Mouse (Mus musculus): ENCODE data around the gene Zfp346. TPM values are rescaled to one million over a fixed set of nuclear protein-coding genes. Genes with fewer than 3 reads are reported as not detected.

Zfp346 gene
- polyA plus RNA-seq, 1 experiment from 2014 or later, result 29.5 TPM

DNA sequence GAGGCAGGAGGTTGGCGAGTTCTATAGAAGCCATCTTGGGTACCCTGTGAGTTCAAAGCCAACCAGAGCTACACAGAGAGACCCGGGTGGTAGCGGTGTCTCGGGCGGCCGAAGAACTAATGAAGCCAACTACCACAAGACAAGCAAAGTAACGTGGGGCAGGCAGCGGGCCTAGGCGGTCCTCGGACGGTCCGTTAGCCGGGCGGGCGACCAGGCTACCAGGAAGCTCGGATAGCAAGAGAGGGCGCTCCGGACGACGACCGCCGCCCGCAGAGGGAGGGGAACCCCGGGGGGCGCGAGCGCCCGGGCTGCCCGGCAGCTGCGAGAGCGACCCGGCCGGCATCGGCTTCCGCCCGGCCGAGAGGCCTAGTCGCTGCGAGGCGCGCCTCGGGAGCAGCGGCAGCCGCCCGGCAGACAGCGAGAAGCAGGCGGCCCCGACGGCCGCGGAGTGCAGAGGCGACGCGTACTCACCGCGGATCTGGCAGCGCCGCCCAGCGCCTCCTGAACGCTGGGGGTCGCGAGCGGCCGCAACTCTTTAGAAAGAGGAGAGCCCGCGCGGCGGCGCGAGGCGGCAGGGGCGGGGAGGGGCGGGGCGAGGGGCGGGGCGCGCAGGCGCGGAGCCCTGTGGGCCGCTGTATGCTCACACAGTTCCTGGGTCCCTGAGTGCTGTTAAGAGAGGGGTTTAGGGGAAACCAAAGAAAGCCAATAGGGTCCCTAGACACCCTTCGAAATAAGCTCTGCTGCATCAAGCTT is 5.2 kb upstream of the Zfp346 start, which contains the start of gene Uimc1:
Uimc1 (minus strand) TSS at position 575 of the 753 bp plus-strand sequence.
- peak within 1 kb of the TSS; percentile 85 for H3K27ac ChIP-seq (ENCODE audit: low read length)
- peaks cover 6% of the 10 kb centered on the region for H3K4me1 ChIP-seq (ENCODE audit: control insufficient read depth, insufficient read depth, low read length)
- under 1% methylated on average over 59 of the region's 81 CpGs for WGBS
- no peaks in the 10 kb centered on the region for H3K27me3 ChIP-seq (ENCODE audit: control insufficient read depth, insufficient read depth, low read depth, low read length)
- H3K4me3 ChIP-seq (ENCODE audit: low read depth, low read length), result peak within 1 kb of the TSS; percentile 74
- H3K36me3 ChIP-seq (ENCODE audit: control insufficient read depth, insufficient read depth, low read length), result no peaks in the 10 kb centered on the region
- peak within 1 kb of the TSS; percentile 88 for H3K9ac ChIP-seq (ENCODE audit: low read depth, low read length)
- H3K4me2 ChIP-seq (ENCODE audit: low read length), result peak within 1 kb of the TSS; percentile 60
- H3K9me3 ChIP-seq (replicated peaks; ENCODE audit: control insufficient read depth, low read length, poor library complexity, severe bottlenecking), result no peaks in the 10 kb centered on the region
- ATAC-seq, result peak; percentile 93

DNA sequence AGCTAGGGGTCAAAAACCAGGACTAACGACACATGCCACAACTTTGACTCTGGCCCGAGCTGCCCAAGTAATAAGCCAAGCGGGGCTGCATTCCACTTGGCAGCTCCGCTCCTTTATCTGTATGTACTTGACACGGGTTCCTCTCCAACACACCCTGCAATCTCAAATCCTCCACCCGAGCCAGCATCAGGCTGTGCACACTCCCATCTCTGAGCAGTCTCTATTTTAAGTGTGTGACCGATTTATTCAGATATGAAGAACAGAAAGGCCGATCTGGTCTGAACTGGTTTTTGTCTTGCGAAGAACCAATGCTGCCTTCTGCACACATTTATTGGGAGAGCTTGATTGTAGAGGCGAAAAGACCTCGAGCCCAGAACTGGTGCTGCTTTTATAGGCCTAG is 3.5 kb upstream of the Zfp346 start:
- no peak overlapping the region for H3K27ac ChIP-seq (ENCODE audit: low read length)

DNA sequence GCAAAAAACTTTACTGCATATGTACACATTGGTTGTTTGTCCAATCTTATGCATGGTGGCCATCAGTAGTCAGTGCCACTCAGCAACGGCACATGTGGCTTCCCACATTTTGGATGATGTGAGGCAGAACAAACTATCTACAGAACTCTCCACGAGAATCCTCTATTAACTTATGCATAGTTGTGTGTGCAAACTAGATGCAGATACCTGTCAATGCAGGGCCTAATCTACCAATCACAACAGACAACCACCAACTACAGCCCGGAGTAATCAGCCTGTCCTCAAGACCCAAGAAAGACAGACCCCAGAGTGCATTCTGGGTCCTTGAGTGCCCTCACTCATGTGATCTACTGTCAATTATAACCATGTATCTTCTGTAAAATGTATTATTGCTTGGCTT is 2.7 kb upstream of the Zfp346 start:
- H3K4me3 ChIP-seq (ENCODE audit: low read depth, low read length), result no peak overlapping the region
- no peaks in the 10 kb centered on the region for H3K9me3 ChIP-seq (replicated peaks; ENCODE audit: control insufficient read depth, low read length, poor library complexity, severe bottlenecking)
- no peaks in the 10 kb centered on the region for H3K27me3 ChIP-seq (ENCODE audit: control insufficient read depth, insufficient read depth, low read depth, low read length)
- ATAC-seq, result no peak
- WGBS, result 95% methylated on average over 3 of the region's 3 CpGs
- H3K9ac ChIP-seq (ENCODE audit: low read depth, low read length), result no peak overlapping the region
- H3K36me3 ChIP-seq (ENCODE audit: control insufficient read depth, insufficient read depth, low read length), result no peaks in the 10 kb centered on the region
- peaks cover 18% of the 10 kb centered on the region for H3K4me1 ChIP-seq (ENCODE audit: control insufficient read depth, insufficient read depth, low read length)
- H3K27ac ChIP-seq (ENCODE audit: low read length), result no peak overlapping the region
- H3K4me2 ChIP-seq (ENCODE audit: low read length), result no peak overlapping the region

More for the DNA sequence above, 3.5 kb upstream of the Zfp346 start:
- H3K27me3 ChIP-seq (ENCODE audit: control insufficient read depth, insufficient read depth, low read depth, low read length), result no peaks in the 10 kb centered on the region
- H3K4me2 ChIP-seq (ENCODE audit: low read length), result no peak overlapping the region
- ATAC-seq, result no peak
- no peaks in the 10 kb centered on the region for H3K9me3 ChIP-seq (replicated peaks; ENCODE audit: control insufficient read depth, low read length, poor library complexity, severe bottlenecking)
- peaks cover 15% of the 10 kb centered on the region for H3K4me1 ChIP-seq (ENCODE audit: control insufficient read depth, insufficient read depth, low read length)
- H3K36me3 ChIP-seq (ENCODE audit: control insufficient read depth, insufficient read depth, low read length), result no peaks in the 10 kb centered on the region
- H3K4me3 ChIP-seq (ENCODE audit: low read depth, low read length), result no peak overlapping the region
- H3K9ac ChIP-seq (ENCODE audit: low read depth, low read length), result no peak overlapping the region
- 98% methylated on average over 11 of the region's 11 CpGs for WGBS

DNA sequence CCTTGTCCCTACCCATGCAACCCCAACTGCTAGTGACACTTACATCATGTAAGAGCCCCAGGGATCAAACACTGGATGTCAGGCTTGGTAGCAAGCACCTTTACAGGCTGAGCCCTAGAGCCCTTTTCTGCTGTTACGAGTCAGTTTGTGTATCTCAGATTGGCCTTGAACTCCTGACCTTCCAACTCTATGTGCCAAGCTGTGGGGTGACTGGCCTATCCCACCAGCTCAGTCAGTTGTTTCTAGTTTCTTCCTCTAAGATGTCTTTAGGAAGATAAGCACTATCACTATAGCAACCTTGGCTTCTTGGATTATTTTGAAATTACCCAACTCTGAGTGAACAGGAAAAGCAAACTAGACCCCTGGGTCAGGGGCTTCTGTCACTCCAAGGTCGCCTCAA is 1.8 kb upstream of the Zfp346 start:
- H3K27ac ChIP-seq (ENCODE audit: low read length), result no peak overlapping the region
- 72% methylated on average over 2 of the region's 2 CpGs for WGBS
- no peaks in the 10 kb centered on the region for H3K27me3 ChIP-seq (ENCODE audit: control insufficient read depth, insufficient read depth, low read depth, low read length)
- H3K4me1 ChIP-seq (ENCODE audit: control insufficient read depth, insufficient read depth, low read length), result peaks cover 18% of the 10 kb centered on the region
- no peaks in the 10 kb centered on the region for H3K9me3 ChIP-seq (replicated peaks; ENCODE audit: control insufficient read depth, low read length, poor library complexity, severe bottlenecking)
- no peak overlapping the region for H3K9ac ChIP-seq (ENCODE audit: low read depth, low read length)
- H3K36me3 ChIP-seq (ENCODE audit: control insufficient read depth, insufficient read depth, low read length), result peaks cover 3% of the 10 kb centered on the region; the same call in 1 of the 2 replicates
- no peak for ATAC-seq
- no peak overlapping the region for H3K4me3 ChIP-seq (ENCODE audit: low read depth, low read length)
- H3K4me2 ChIP-seq (ENCODE audit: low read length), result no peak overlapping the region

DNA sequence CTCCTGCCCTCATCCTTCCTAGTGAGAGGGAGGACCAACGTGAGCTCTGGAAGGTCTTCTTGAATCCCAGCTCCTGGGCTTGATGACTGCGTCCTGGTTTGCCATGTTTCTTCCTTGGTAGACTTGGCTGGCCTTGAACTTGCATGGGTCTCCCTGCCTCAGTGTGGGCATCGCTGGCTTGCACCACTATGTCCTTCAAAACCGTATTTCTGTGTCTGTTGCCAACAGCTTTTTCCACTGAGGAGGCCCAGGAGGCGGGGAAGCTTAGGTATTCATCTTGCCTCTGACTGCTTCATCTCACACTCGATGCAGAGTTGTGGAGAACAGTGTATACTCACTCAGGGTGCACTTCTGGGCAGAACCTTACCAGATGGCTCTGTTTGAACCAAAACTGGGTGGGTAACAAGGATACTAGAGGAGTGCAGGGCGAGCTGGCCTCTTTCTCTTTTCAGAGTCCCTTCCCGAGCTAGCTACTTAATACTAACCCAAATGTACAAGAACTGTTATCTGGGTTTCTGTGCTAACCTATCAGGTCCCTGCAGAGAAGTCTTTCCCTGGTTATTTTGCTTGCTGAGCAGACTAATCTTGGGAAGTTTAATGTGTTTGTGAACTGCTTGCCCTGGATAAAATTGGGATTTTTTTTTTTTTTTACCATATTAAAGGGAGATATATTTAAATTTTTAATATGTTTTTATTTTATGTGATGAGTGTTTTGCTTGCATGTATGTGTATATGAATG is 1.0 kb downstream of the Zfp346 start:
- H3K4me3 ChIP-seq (ENCODE audit: low read depth, low read length), result peak overlapping the region; percentile 58
- WGBS, result 19% methylated on average over 8 of the region's 8 CpGs
- peak overlapping the region; percentile 77 for H3K9ac ChIP-seq (ENCODE audit: low read depth, low read length)
- H3K9me3 ChIP-seq (replicated peaks; ENCODE audit: control insufficient read depth, low read length, poor library complexity, severe bottlenecking), result no peaks in the 10 kb centered on the region
- H3K36me3 ChIP-seq (ENCODE audit: control insufficient read depth, insufficient read depth, low read length), result peaks cover 3% of the 10 kb centered on the region; the same call in 1 of the 2 replicates
- H3K4me2 ChIP-seq (ENCODE audit: low read length), result peak overlapping the region; percentile 69
- no peaks in the 10 kb centered on the region for H3K27me3 ChIP-seq (ENCODE audit: control insufficient read depth, insufficient read depth, low read depth, low read length)
- H3K27ac ChIP-seq (ENCODE audit: low read length), result peak overlapping the region; percentile 80; the same call in 1 of the 2 replicates
- H3K4me1 ChIP-seq (ENCODE audit: control insufficient read depth, insufficient read depth, low read length), result peaks cover 12% of the 10 kb centered on the region
- ATAC-seq, result no peak

DNA sequence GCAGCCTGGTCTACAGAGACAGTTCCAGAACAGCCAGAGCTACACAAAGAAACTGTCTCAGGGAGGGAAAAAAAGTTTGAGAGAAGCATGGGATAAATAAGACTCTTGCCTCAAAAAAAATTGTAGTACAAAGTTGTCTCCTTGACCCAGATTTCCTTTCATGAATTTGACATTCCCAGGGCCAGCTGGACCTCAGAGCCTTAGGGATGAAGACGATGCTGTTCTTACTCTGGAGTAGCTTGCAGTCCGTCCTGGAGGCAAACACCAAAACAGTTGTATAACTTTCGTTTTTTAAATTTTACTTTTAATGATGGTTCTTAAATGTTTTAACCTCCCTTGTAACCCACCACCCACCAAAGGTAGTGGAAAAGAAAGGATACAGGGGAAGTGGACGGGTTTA is 2.0 kb downstream of the Zfp346 start:
- WGBS, result 92% methylated on average over 4 of the region's 4 CpGs

DNA sequence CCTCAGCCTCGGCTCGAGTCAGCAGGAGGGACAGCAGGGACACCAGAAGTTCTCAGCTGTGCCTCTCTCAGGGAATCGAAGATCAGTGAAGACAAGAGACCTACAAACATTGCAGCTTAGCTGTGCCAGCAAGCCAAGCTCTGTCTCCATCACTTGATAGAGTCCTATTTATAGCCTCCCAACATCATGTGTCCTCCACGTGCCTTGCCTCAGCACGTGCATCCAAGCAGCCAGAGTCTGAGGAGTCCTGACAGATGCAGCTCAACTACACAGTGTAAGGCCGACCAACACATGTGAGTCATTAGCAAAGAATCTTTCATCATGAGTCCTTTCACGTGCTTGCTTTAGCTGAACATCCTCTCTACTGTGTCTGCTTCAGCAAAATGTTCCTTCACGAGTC is 2.6 kb downstream of the Zfp346 start:
- H3K4me2 ChIP-seq (ENCODE audit: low read length), result no peak overlapping the region
- no peaks in the 10 kb centered on the region for H3K9me3 ChIP-seq (replicated peaks; ENCODE audit: control insufficient read depth, low read length, poor library complexity, severe bottlenecking)
- 85% methylated on average over 8 of the region's 8 CpGs for WGBS
- H3K4me3 ChIP-seq (ENCODE audit: low read depth, low read length), result no peak overlapping the region
- no peak overlapping the region for H3K9ac ChIP-seq (ENCODE audit: low read depth, low read length)
- H3K27ac ChIP-seq (ENCODE audit: low read length), result no peak overlapping the region
- peaks cover 3% of the 10 kb centered on the region; the same call in 1 of the 2 replicates for H3K36me3 ChIP-seq (ENCODE audit: control insufficient read depth, insufficient read depth, low read length)
- no peaks in the 10 kb centered on the region for H3K27me3 ChIP-seq (ENCODE audit: control insufficient read depth, insufficient read depth, low read depth, low read length)
- ATAC-seq, result no peak
- peaks cover 12% of the 10 kb centered on the region for H3K4me1 ChIP-seq (ENCODE audit: control insufficient read depth, insufficient read depth, low read length)

More for the DNA sequence above, 2.0 kb downstream of the Zfp346 start:
- Histone ChIP-seq H3K9me3 (replicated peaks; ENCODE audit: control insufficient read depth, low read length, poor library complexity, severe bottlenecking) (no peaks in the 10 kb centered on the region), H3K27ac (ENCODE audit: low read length) (no peak overlapping the region), H3K4me1 (ENCODE audit: control insufficient read depth, insufficient read depth, low read length) (peaks cover 12% of the 10 kb centered on the region), H3K4me2 (ENCODE audit: low read length) (no peak overlapping the region), H3K27me3 (ENCODE audit: control insufficient read depth, insufficient read depth, low read depth, low read length) (no peaks in the 10 kb centered on the region), H3K4me3 (ENCODE audit: low read depth, low read length) (no peak overlapping the region), H3K9ac (ENCODE audit: low read depth, low read length) (no peak overlapping the region), H3K36me3 (ENCODE audit: control insufficient read depth, insufficient read depth, low read length) (peaks cover 3% of the 10 kb centered on the region; the same call in 1 of the 2 replicates)
- no peak for ATAC-seq

DNA sequence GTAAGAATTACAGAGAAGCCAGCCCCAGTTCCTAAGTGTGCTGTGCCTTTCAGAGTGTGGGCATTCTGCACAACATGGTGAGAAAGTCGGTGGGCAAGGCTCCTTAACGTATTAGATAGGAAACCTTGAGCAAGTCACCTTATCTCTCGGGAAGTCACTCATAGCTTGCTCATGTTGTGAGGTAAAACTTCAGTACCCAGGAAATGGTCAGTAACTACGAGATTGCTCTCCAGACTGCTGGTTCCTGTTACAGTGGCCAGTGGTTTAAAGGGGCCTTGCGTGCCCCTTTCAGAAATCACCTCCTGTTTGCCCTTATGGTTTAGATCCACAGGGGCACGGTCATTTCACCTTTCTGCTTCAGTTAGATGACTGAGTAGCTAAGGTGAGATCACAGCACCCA is 9.3 kb downstream of the Zfp346 start:
- Histone ChIP-seq H3K4me3 (ENCODE audit: low read depth, low read length) (no peak overlapping the region), H3K36me3 (ENCODE audit: control insufficient read depth, insufficient read depth, low read length) (peaks cover 35% of the 10 kb centered on the region; the same call in 1 of the 2 replicates), H3K27ac (ENCODE audit: low read length) (no peak overlapping the region), H3K9me3 (replicated peaks; ENCODE audit: control insufficient read depth, low read length, poor library complexity, severe bottlenecking) (no peaks in the 10 kb centered on the region), H3K9ac (ENCODE audit: low read depth, low read length) (no peak overlapping the region), H3K27me3 (ENCODE audit: control insufficient read depth, insufficient read depth, low read depth, low read length) (no peaks in the 10 kb centered on the region), H3K4me2 (ENCODE audit: low read length) (no peak overlapping the region), H3K4me1 (ENCODE audit: control insufficient read depth, insufficient read depth, low read length) (no peaks in the 10 kb centered on the region)
- ATAC-seq, result no peak
- WGBS, result 92% methylated on average over 6 of the region's 6 CpGs

DNA sequence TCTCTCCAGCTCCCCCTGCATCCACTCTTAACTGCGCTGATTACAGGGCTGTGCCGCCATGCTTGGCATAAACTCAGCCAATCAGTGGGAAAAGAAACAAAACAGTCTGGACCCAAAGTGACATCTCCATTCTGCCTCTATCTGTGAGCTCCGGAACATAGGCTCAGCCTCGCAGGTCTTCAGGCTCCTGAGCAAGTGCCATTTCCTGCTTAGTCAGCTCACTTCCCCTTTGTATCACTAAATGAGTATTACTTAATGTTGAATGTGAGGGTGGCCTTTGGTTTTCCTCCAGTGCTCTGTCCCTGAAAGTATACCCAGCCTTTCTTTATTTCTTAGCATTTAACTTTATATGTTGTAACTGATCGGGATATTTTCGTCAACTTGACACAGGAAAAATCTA is 19.8 kb downstream of the Zfp346 start:
- no peak overlapping the region for H3K4me3 ChIP-seq (ENCODE audit: low read depth, low read length)
- H3K4me1 ChIP-seq (ENCODE audit: control insufficient read depth, insufficient read depth, low read length), result no peaks in the 10 kb centered on the region
- no peak overlapping the region for H3K4me2 ChIP-seq (ENCODE audit: low read length)
- no peak overlapping the region for H3K27ac ChIP-seq (ENCODE audit: low read length)
- peaks cover 23% of the 10 kb centered on the region for H3K36me3 ChIP-seq (ENCODE audit: control insufficient read depth, insufficient read depth, low read length)
- 90% methylated on average over 6 of the region's 6 CpGs for WGBS
- no peak overlapping the region for H3K9ac ChIP-seq (ENCODE audit: low read depth, low read length)
- H3K27me3 ChIP-seq (ENCODE audit: control insufficient read depth, insufficient read depth, low read depth, low read length), result no peaks in the 10 kb centered on the region
- H3K9me3 ChIP-seq (replicated peaks; ENCODE audit: control insufficient read depth, low read length, poor library complexity, severe bottlenecking), result no peaks in the 10 kb centered on the region
- ATAC-seq, result no peak
